Mouse (Mus musculus) myocyte (in vitro differentiated cells): Measurements from ENCODE around the gene 6430531B16Rik.

Experiments used
- E2F4 ChIP-seq: IDR thresholded peaks from one replicate; pipeline ENCODE4 v1.6.1; 2011; ENCODE audit warnings: mild to moderate bottlenecking, control low read depth, moderate library complexity; ENCODE audit not compliant: insufficient read depth
- MYOD1 ChIP-seq, 3 experiments: IDR thresholded peaks; one replicate each; pipeline ENCODE4 v1.6.1; 2011; ENCODE audit warnings: control low read depth in 2 of 3, low read depth in 2 of 3, mild to moderate bottlenecking in 2 of 3, moderate library complexity in 1 of 3; ENCODE audit not compliant: insufficient read length in 2 of 3, control insufficient read depth in 1 of 3
- MYOG ChIP-seq, 3 experiments: IDR thresholded peaks; one replicate each; pipeline ENCODE4 v1.6.1; 2011; ENCODE audit warnings: control low read depth in 2 of 3, low read depth in 2 of 3, mild to moderate bottlenecking in 2 of 3; ENCODE audit not compliant: insufficient read length in 2 of 3, control insufficient read depth in 1 of 3, insufficient read depth in 1 of 3

- no peak for TF ChIP-seq MYOG (IDR thresholded peaks at IDR 0.05; ENCODE audit: control insufficient read depth in 1 of 3, insufficient read depth in 1 of 3, insufficient read length in 2 of 3, low read depth in 2 of 3)
- TF ChIP-seq MYOD1 (IDR thresholded peaks at IDR 0.05; ENCODE audit: control insufficient read depth in 1 of 3, insufficient read length in 2 of 3, low read depth in 2 of 3): no peak
- no peak for TF ChIP-seq E2F4
Observed at GRCm38 (mm10) chr7:139930732-139931131, 47.8 kb downstream of the 6430531B16Rik start.
